Mouse (Mus musculus) 416B (cell line): Measurements from ENCODE around the gene Gh.

Experiments
- DNase-seq: peaks from one replicate; pipeline ENCODE4 v3.0.0; 2011; ENCODE audit warnings: low read depth

Gh gene

DNA sequence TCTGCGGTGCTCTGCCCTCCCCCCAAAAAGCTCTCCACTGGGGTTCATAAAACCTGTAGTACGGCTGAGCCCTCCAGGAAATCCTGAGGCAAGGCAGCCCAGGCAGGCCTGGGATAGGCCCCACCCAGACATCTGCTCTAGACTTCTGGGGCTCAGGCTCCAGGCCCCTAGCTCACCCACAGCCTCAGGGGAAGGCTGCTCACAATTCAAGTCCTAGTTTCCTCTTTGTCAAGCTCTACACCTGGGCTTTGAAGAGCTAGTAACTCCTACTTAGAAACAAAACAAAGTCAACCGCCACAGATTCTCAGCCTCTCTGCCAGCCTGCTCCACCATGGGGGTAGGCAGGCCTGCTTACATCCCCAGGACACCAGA is 32.6 kb downstream of the Gh start:
- peak; percentile 53 for DNase-seq

DNA sequence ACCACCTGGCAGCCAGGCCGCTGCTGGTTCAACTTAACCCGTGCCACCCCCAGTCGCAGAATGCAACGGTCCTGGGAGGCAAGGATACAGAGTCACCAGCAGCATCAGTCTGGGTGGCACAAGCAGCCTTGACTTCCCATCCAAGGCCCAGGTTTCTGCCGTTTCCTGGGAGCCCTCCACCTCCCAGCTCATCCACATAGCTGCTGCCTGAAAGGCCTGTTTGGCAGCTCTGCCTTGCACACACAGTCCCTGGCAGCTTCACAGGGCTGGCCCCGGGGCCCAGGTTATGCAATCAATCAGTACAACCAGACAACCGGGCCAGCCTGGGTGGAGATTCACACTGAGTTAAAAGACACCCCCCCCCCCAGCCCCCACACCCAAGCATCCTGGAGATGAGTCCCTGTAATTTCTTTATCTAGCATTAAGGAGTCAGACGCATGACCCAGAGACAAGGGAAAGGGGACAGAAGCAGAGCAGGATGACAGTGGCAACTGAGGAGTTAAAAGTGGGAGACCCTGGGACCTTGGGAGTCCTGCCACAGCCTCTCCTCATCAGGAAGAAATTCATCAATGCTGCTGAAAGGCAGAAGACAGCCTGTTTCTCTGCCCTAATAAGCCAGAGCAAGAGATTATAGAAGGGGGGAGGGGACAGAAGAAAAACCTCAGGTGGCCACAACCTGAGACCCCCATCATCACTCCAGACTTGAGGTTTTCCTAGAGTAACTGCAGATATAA is 33.2 kb downstream of the Gh start:
- no peak for DNase-seq

DNA sequence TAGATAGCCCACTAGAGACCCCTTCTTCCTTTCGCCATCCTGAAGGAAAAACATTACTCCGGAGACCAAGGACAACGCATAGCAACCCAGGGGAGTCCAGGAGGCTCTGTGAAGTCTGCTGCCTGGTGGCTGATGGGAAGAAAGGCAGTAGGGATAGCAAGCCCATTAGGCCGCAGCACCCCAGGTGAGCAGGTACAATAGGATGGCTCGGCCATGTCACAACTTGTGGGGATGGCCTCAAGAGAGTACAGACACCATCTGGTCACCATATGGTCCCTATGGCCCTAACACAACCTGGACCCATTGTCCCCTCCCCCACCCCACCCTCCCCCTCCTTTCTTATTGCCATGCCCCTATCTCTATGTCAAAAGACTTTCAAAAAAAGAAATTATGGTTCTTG is 33.8 kb downstream of the Gh start:
- DNase-seq, result no peak

DNA sequence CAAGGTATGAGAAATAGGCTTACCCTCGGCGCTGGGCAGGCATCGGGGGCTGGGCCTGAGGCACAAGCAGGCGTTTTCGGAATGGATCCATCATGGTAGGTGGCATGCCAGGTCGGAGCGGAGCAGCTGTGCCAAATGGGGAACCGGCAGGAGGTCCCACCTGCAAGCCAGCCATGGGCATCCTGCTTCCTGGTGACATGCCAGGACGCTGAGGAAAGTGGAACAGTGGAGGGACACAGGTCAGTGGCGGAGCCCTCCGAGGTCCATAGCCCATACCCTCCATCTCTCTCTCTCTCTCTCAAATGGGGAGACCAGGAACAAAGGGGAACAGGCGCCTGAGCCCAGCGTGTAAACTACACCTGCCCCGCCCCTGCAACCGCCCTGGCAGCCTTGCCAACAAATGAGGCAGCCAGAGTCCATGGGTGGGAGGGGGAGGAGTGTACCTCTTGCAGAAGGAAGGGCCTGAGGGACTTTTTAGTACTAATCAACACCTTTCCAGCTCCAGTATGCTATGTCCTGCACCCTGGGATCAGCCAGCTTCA is 34.3 kb downstream of the Gh start:
- no peak for DNase-seq

DNA sequence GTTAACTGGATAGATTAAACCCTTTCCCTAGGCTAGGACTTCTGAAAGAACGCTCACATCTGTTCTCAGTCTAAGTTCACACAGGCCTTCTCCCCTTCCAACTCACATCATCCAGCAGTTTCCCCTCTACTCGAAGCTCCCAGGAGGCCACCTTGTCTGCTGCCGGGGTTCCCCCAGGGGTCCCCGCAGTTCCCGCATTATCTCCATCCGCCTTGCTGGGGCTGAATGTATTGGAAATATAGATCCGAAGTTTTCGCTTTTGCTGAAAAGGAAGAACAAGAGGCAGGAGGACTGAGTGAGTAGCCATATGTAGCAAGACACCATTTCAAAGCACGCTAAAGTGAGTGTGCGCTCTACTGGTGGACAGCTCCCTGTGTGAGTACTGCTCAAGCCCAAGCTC is 35.2 kb downstream of the Gh start:
- no peak for DNase-seq

DNA sequence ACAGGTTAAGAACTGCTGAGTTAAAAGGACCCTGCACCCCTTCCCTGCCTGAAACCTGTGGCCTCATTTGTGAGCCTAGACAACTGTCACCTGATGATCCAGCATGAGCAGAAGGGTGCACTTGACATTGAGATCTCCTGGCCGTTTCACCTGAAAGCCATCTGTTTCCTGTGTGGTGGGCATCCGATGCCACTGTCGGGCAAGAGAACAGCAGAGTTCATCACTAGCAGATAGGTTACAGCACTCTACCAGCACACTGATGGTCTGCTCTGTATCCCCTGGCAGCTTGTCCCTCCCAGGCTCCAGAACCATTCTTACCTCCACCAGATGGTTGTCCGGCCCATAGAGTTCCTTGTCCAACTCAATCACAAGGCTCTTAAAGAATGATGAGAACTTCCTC is 36.1 kb downstream of the Gh start:
- DNase-seq, result no peak

DNA sequence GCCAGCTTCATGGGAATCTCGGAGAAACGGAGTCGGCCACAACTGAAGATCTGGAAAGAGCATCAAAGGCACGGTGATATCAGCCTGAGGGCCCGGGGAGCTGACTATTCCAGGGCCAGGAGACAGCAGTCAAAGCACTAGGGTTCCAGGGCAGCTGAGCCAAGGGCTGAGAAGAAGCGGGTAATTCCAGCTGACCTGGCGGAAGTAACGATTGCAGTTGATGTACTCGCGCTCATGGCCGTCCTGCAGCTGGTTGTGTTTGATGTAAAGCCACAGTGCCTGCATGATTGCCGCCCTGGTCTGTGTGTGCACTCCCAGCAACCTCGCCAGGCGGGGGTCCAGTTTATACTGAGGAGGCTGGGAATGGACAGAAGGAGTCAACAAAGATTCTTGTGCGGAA is 36.7 kb downstream of the Gh start:
- DNase-seq, result no peak

DNA sequence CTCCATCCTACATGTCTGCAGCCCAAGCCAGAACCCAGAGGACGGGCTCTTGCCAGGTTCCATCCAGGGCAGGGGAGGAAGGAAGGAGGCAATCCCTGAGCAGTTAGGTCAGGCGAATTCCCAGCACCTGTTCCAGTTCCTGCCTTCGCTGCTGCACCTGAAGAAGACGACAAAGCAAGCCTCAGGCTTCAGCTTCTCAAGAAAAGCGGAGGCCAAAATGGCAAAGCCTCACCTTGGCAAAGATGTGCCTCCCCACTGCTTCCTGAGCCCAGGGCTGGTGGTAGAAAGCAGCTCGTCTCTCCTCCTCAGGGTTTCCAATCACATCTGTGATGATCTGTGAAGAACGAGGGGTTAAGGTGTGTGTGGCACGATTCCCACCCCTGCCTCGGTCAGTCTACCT is 37.7 kb downstream of the Gh start:
- DNase-seq, result no peak

DNA sequence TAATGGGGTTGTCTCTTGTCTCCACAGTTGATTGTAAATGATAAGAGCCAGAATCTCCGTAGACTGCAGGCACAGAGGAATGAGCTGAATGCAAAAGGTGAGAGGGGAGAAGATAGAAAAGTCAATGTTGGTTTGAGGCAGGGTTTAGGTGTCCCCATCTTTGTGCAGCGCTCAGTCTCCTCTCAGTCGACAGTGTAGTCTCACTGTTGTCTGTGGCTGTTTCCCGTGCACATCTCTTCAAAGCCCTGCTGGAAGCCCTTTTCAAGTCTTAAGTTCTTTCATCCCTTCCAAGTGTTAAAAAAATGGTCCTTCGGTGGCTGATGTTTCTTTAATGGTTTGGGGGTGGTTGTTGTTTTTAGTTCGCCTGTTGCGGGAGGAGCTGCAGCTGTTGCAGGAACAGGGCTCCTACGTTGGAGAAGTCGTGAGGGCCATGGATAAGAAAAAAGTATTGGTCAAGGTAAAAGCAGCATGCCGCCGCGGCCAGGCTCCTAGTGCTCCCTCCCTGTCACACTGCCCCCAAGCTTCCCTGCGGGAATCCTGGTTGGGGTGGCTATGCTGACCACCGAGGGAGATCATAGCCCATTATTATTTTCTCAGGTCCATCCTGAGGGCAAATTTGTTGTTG is 40.7 kb downstream of the Gh start:
- no peak for DNase-seq

DNA sequence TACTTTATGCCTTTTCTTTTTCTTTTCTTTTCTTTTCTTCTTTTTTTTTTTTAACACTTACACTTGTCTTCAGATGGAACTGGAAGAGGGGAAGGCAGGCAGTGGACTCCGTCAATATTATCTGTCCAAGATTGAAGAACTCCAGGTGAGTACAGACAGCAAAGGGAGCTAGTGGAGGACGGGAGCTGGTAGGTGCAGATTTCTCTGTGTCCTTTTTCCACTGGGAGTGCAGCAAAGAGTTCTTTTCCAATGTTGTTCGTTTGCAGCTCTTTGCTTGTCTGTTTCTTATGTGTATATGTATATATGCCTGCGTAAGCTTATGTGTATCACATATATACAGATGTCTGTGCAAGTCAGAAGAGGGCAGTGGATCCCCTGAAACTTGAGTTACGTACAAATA is 44.9 kb downstream of the Gh start:
- DNase-seq, result no peak

DNA sequence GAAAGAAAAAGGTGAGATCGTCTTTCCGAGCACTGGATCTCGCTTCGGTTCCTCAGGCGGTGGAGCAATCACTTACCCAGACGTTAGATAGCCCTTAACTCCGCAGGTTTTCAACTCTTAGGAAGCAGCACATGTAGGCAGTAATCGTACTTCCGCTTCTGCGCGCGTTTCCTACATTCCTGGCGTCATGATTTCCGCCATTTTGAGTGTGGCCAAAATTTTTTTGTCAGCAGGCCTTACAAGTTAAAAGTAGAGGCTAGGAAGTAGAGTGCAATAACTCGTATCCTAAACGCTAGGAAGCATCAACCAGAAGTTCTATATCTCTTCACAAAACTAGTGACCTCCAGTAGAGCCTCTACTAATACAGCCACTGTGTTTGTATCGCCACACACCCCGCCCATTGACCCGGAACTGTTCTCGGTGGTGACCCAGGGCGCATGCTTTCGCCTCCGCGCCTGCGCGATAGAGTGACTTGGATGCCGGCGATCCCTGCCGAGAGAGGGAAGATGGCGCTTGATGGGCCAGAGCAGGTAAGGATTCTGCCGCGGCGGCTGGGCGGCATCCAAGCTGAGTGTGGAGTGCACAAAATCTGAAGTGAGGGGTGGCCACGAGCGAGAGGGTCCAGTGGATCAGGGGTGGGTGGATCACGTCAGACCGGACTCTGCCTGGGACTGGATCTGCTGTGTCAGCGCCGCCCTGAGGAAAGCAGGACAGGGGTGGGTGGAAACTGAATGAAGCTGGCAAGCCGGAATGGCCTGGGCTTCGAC is 45.8 kb downstream of the Gh start, which contains the start of the genes Ftsj3 and Psmc5:
Gene Ftsj3, minus strand, starts transcription at position 395 of the 767 bp plus-strand sequence.
Gene Psmc5, plus strand, starts transcription at position 470 of the 767 bp plus-strand sequence.
- DNase-seq, result peak; percentile 96

DNA sequence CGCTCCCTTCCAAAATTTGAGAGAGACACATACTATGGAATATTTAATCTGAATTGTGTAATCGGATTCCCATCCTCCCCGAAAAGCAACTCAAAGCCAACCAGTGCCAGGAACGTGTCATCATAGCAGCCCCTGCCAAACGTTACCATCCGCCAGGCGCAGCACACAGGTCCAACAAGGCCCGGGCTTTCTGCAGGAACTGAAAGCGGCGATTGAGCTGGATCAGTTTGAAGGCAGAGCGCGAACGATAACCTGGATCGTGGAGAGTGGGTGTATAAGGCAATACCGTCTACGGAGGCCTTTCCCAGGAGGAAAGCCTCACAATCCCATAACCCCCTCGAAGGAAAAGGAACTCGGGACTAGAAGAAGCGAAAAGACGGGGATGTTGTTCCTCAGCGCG is 46.5 kb downstream of the Gh start:
- peak; percentile 55 for DNase-seq

DNA sequence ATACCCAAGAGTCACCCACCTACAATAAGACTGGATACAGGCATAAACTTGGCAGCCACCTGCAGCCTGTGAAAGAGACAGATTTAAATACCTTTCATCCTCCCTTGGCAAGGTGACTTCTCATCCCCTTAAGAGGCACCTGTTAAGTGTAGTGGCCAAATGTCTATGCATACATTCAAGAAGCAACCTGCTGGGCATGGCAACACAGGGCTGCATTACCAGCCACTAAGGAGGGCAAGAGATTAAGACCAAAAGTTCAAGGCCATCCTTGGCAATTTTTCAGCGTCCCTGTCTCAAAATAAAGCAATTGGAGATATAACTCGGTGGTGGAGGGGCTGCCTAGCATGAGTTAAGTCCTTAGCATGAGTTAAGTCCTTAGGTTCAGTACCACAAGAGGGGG is 46.9 kb downstream of the Gh start:
- DNase-seq, result no peak
